Mouse (Mus musculus): ENCODE measurements around the gene Slc1a4.

The Slc1a4 gene

DNA sequence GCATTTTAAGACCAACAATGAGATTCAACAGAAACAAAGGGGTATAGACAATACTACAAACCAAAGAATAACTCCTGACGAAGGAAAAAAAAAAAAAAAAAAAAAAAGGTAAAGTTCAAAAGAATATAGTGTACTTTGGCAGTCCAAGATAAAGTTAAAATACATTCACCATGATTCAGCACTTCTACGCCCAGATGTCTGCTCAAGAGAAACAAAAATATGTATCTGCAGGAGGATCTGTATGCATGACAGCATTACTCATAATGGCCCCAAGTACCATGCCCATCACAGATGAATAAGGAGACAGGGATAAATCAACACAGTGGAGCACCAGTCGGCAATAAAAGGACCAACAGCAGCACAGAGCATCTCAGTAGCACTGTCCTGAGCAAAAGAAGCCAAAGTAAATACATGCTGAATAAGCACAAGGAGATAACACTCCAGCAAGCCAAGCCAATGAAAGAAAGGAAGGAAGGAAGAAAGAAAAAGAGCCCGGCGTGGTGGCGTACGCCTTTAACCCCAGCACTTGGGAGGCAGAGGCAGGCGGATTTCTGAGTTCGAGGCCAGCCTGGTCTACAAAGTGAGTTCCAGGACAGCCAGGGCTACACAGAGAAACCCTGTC is 7.3 kb downstream of the Slc1a4 start:
- DNase-seq (ENCODE audit: low read depth), result peak; percentile 34

DNA sequence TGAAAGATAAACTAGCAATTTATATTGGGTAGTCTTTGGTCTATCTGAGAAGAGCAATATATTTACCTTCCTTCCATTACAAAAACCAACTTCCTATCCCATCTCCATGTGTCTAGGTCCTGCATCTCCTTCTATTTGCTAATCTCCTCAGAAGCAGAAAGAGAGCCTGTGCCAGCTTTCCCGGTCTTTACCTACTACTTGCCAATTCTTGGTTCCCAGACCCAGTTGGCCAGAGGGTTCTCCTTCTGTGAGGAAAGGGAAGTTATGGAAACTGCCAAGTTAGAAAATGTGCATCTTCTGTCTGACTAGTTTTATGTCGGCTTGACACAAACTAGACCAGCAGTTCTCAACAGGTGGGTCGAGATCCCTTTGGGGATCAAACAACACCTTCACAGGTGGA is 8.5 kb downstream of the Slc1a4 start:
- DNase-seq (ENCODE audit: low read depth), result no peak

DNA sequence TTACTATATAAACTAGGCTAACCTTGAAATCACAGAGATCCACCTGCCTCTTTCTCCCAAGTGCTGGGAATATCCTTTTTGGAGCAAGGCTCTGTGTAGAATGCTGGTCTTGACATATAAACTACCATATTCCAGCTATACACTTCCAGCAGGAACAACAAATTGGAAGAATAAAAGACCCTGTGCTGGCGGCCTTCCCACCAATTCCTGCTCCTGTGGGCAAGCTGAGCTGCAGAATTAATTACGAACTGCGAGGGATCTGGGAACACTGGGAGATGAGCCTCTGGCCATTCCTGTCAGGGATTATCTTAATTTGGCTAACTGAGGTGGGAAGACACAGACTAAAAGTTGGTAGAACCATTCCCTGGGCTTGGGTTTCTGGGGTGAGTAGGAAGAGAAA is 10.1 kb downstream of the Slc1a4 start:
- DNase-seq (ENCODE audit: low read depth), result no peak

GRCm38 (mm10) chr11:20320661-20321060 is 11.9 kb downstream of the Slc1a4 start:
- DNase-seq (ENCODE audit: low read depth), result no peak

GRCm38 (mm10) chr11:20318659-20319454 is 13.7 kb downstream of the Slc1a4 start:
- no peak for DNase-seq (ENCODE audit: low read depth)

GRCm38 (mm10) chr11:20313576-20313975 is 18.9 kb downstream of the Slc1a4 start:
- DNase-seq (ENCODE audit: low read depth), result no peak

GRCm38 (mm10) chr11:20309044-20309443 is 23.5 kb downstream of the Slc1a4 start:
- DNase-seq (ENCODE audit: low read depth), result no peak

DNA sequence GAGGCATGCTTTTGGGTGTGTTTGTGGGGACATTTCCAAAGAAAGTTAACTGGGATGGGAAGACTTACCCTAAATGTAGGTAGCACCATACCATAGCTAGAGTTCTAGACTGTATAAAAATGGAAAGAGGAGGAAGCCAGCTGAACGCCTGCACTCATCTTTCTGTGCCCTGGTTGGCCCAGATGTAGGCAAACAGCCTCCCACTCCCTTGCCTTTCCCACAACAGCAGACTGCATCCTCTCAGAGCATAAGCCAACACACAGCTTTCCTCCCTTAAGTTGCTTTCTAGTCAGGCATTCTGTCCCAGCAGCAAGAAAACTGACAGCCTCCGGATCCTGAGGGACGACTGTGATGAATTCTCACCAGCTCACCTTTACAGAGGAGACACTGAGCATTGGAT is 25.1 kb downstream of the Slc1a4 start:
- DNase-seq (ENCODE audit: low read depth), result no peak

GRCm38 (mm10) chr11:20305641-20306040 is 26.9 kb downstream of the Slc1a4 start:
- peak; percentile 20 for DNase-seq (ENCODE audit: low read depth)

- peak; percentile 23 for DNase-seq (ENCODE audit: low read depth)
Measured at GRCm38 (mm10) chr11:20304341-20304740, 28.2 kb downstream of the Slc1a4 start.

DNA sequence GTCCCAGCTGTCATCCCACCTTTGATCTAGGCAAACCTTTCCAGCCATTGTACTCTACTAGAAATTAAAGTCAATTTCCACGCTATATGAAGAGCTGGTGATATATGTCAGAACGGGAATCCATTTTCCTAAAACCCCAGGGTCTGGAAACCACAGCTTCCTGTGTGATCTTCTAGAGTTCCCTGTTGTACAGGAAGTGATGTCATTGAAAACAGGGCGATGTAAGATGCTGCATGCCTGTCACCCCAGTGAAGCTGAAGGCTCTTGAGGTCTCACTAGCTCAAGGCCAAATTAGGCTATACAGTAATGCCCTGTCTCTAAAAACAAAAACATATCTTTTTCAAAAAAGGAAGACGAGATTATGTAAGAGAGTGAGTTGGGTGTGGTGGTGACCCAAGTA is 31.2 kb downstream of the Slc1a4 start:
- DNase-seq (ENCODE audit: low read depth), result no peak

- no peak for DNase-seq (ENCODE audit: low read depth)
Measured at GRCm38 (mm10) chr11:20300850-20301249, 31.7 kb downstream of the Slc1a4 start.

DNA sequence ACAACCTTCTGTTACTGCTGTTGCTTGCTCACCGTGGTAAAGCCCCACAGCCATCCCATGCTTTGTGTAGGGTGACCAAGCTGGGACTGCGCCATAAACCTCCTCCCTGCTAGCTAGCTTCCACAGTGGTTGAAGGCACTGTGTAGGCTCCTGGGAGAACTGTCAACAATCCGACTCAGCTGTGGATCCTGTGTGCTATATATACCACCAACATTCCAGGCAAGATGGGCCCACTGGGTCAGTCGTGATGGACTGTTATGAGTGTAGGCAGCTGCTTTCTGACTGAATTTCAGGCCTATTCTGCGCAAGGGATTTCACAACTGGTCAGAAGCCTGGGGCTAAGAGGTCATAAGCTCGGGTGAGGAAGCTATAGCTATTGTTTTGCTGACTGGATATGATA is 32.6 kb downstream of the Slc1a4 start:
- DNase-seq (ENCODE audit: low read depth), result no peak

GRCm38 (mm10) chr11:20284463-20284862 is 48.0 kb downstream of the Slc1a4 start:
- no peak for DNase-seq (ENCODE audit: low read depth)

GRCm38 (mm10) chr11:20282601-20283219 is 49.8 kb downstream of the Slc1a4 start:
- DNase-seq (ENCODE audit: low read depth), result no peak

DNA sequence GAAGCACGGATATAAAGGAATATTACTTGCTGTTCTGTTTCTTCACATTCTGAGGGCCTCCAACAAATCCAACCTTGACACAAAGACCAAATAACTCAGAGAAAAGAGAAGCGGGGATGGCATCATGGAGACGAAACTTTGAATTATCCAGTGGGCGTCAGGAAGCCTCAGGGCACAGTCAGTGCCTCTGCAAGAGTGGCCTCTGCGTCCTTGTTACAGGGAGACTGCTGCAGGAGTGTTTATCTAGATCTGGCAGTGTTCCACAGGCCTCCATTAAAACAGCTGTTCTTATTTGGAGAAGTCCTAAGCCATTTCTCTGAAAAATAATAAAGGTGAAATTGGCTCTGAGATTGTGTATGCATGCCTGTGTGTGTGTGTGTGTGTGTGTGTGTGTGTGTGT is 51.5 kb downstream of the Slc1a4 start:
- no peak for DNase-seq (ENCODE audit: low read depth)

- no peak for DNase-seq (ENCODE audit: low read depth)
Measured at GRCm38 (mm10) chr11:20278702-20279101, 53.8 kb downstream of the Slc1a4 start.

GRCm38 (mm10) chr11:20277106-20277505 is 55.4 kb downstream of the Slc1a4 start:
- DNase-seq (ENCODE audit: low read depth), result no peak

DNA sequence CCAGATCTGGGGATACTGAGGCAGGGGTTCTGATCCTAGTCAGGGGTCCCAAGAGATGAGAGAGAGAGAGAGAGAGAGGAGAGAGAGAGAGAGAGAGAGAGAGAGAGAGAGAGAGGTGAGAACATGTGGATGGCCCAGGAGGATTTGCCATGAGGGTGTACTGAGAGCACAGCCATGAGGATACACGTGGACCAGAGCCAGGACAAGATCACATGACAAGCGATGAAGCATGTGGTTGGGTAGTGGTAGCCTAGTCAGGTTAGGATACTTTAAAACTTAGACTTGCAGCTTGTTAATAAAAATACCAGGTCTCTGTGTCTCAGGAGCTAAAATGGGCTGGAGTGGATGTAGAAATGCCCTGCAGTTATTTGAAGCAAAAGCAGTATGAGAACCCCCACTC is 56.5 kb downstream of the Slc1a4 start:
- DNase-seq (ENCODE audit: low read depth), result no peak

- no peak for DNase-seq (ENCODE audit: low read depth)
Measured at GRCm38 (mm10) chr11:20269885-20270284, 62.6 kb downstream of the Slc1a4 start.

DNA sequence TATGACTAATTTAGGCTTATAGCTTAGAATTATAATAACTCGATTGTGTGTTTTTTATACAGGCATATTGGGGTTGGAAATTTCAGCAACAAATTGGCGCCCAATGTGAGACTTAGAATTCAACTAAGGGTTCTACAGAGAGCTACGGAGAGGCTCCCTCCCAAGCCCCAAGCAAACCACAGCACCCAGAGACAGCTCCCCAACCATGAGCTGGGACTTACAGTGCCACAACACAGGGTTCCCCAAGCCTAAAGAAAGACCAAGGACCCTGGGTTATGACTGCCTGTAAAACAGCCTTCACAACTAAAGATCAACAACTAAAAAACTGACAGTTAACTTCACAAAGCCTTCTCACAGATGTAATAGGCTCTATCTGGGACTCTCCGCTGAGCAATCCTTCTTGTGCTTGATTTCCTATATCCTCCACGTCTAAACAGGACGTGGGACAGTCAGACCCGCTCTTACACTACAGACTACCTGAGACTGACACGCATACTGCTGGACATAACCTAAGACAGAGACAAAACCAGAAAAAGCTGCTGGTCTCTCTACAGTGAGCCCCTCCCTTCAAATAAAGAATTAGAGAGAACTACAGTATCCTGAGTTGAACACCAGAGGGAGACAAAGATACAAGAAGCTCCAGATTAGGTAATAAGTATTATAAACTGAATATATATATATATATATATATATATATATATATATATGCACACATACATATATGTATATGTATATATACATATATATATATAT is 69.7 kb downstream of the Slc1a4 start:
- DNase-seq (ENCODE audit: low read depth), result peak; percentile 33

GRCm38 (mm10) chr11:20254791-20255190 is 77.7 kb downstream of the Slc1a4 start:
- no peak for DNase-seq (ENCODE audit: low read depth)

GRCm38 (mm10) chr11:20253088-20253487 is 79.4 kb downstream of the Slc1a4 start:
- DNase-seq (ENCODE audit: low read depth), result no peak
